Mouse (Mus musculus) ZHBTc4 (cell line): ENCODE data around the gene Apobr.

Experiments
- DNase-seq: peaks from one replicate; pipeline ENCODE4 v3.0.0-alpha.2; 2011; ENCODE audit warnings: low read depth, low spot score

Apobr gene

GRCm38 (mm10) chr7:126584506-126584977, at the start of gene Apobr:
Gene Apobr (plus strand): TSS chr7:126584942.
- peak; percentile 39 for DNase-seq

DNA sequence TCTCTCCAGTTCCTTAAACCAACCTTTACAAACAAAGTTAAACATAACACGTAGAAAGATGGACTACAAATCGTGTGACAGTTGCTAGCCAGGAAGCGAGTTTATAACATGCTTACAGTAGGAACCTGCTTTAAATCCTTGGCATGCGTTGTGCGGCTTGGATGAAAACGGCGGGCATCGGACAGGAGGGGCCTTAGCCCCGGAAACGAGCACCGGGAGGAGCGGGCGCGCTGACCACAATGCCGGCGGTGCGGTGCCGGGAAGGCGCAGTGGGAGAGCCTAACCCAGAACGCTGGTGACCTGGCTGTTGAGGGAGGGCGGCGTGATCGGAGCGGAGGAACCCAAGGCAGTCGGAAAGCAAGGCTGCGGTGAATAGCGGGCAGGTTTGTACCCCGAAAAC, 49.0 kb upstream of the Apobr start:
- DNase-seq, result peak; percentile 40

- no peak for DNase-seq
Observed at GRCm38 (mm10) chr7:126536466-126536865, 48.3 kb upstream of the Apobr start.

DNA sequence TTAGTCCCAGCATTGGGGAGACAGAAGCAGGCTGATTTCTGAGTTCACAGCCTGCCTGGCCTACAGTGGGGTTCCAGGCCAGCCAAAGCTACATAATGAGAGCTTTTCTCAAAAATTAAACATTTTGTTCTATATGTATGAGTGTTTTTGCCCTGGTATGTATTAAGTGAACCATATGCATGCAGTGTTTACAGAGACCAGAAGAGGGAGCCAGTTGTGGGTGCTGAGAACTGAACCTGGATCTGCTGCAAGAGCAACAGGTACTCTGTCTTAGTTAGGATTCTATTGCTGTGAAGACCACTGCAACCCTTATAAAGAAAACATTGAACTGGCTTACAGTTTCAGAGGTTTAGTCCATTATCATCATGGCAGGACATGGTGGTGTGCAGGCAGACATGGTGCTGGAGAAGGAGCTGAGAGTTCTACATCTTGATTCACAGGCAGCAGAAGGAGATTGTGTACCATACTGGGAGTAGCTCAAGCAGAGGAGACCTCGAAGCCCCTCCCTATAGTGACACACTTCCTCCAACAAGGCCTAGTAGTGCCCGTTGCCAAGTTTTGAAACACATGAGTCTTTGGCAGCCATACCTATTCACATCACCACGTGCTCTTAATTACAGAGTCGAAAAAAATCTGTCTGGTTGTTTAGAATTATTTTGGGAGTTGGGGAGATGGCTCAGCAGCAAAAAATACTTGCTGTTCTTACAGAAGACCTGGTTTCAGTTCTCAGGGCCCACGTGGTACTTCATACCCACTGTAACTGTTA, 46.7 kb upstream of the Apobr start:
- DNase-seq, result peak; percentile 74

DNA sequence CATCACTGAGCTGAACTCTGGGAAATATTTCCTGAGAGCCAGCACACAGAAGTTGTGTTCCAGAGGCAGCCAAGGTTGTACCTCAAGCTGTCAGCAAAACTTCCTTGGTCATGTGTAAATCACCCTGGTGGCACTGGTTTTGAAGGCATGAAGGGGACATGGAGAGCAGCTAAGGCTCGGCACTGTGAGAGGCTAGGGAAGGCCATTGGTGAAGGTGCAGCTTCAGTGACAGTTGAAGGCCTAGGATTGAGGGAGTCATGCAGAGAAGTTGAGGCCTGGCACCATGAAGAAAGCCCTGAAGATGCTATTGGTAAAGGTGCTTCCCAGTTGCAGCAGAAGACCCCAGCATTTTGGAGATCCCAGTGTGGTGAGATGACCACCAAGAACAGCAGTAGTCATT, 43.1 kb upstream of the Apobr start:
- no peak for DNase-seq

- no peak for DNase-seq
Observed at GRCm38 (mm10) chr7:126545631-126546030, 39.1 kb upstream of the Apobr start.

DNA sequence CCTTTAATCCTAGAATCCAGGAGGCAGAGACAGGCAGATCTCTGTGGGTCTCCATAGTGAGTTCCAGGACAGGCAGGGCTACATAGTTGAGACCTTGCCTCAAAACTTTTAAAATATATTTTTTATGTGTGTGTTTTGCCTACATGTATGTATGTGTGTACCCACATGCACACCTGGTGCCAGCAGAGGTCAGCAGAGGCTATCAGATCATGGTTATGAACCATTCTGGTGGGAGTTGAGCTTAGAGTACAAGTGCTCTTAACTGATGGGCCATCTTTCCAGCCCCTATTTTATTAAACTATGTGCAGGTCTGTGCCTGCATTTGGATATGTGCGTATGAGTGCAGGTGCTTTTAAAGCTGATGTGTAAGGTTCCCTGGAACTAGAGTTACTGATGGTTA, 29.9 kb upstream of the Apobr start:
- DNase-seq, result no peak

DNA sequence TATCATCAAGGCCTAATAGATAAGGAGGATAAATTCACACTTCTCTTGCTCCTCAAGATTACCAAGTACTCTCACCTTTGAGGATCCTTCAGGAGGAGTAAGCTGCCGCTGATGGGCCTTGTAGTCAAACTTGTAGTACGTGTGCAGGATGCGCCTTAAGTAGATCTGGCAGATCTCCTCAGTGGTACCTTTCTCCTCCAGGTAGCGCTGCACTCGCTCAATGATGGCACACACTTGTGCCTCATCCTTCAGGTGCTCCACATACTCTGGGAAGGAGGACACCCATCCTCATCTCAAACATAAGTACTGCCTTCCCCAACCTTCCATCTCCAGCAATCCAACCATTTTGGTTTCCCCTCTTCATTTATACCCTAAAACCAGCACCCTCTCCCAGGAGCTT, 28.1 kb upstream of the Apobr start:
- DNase-seq, result no peak

GRCm38 (mm10) chr7:126565693-126566092, 19.0 kb upstream of the Apobr start:
- DNase-seq, result peak; percentile 59

DNA sequence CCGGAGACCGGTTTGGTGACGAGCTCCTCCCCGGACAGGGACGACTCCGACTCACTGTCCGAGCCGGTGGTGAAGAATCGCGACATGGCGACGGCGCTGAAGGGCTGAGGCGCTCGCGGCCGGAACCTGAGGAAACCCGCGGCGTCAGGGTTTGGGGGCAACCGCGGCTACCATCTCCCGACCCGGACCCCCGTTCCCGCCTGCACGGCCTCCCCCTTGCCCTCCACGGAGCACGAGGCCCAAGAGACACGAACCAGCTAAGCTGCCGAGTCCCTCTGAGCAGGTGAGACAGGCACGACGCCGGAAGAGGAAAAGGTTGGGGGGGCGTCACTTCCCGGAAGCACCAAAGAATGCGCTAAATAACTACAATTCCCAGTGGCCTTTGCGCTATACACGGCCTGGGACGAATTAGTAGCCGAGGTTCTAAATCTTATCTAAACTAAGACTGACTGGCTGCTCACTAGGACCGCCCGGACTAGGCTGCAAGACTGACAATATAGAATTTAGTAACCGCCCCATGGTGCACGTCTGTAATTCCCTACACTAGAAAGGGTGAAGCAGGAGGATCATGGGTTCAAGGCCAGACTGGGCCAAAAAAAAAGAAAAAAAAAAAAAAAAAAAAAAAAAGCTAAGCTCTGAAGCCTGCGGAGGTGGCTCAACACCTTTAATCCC, 18.5 kb upstream of the Apobr start, which contains the start of gene Eif3c:
Gene Eif3c, minus strand, starts transcription at position 318 of the 672 bp plus-strand sequence.
- peak; percentile 94 for DNase-seq

- peak; percentile 88 for DNase-seq
Observed at GRCm38 (mm10) chr7:126576946-126577345, 7.8 kb upstream of the Apobr start.

DNA sequence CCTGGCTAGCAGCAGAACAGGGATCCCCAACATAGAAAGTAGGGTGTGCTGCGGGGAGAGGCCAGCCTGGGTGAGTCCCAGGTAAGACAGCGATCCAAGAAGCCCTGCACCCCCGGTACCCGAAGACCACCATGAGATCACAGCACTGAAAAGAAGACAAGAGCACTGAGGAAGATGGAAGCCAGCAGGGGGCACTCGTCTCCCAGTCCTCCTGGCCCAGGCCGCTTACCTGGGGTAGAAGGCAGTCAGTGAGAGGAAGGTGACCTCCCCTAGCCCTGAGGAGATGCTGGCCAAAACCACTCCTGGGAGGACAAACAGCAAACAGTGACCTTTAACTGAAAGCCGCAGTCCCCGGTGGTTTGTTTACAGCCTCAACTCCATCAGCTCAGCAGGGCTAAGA, 5.6 kb upstream of the Apobr start:
- peak; percentile 57 for DNase-seq

- no peak for DNase-seq
Observed at GRCm38 (mm10) chr7:126581661-126582060, 3.1 kb upstream of the Apobr start.

DNA sequence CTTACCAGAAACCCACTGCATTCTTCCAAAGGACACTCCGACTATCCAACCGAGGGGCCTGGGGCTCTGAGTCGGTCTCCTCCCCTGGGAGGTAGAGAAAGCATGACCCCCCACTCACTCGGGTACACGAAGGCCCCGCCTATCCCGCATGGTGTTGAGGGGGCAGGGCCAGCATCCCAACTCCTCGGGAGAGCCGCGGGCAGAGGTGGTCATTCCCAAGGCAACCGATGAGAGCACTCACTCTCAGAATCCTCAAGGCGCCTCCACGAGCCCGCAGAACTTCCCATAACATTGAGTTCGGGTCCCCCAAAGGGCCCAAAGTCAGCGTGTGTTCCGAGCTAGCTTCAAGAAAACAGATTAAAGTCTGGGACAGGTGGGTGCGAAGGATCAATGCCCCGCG, 2.0 kb upstream of the Apobr start:
- peak; percentile 55 for DNase-seq

- DNase-seq, result peak; percentile 95
Observed at GRCm38 (mm10) chr7:126583251-126583709, 1.5 kb upstream of the Apobr start.

DNA sequence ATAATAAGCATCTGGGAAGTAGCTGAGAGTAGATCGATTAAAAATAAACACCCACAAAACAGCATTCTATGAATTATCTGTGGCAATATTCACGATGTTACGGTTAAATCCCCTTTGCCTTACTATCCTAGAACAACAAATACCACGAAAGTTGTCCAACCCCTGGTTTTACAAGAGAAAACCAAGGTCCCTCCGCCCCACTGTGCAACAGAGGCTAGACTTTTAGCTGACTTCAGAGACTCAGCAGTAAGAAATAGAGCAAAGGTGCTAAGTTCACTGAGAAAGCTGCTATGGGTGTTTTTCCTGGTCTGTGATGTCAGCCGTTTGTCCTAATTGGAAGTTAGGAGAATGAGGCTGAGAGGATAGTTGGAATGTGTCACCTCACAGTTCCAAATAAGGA, 981 bp upstream of the Apobr start:
- DNase-seq, result peak; percentile 16

DNA sequence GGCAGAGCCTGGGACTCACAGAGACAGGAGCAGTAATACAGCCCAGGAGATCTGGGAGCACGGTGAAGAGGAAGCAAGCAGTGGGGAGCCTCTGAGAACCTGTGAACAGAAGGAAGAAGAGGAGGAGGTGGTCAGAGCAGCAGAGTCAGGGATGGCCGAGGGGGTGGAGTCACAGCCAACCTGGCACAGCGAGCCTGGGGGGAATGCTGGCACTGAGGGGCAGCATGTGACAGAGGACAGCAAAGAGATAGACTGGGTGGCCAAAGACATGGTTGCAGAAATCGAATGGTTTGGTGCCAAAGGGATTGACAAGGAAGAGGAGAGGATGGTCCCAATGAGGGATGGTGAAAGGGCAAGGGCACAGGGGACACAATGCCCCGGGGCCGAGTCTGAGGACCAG, 975 bp downstream of the Apobr start, which contains the start of gene Cln3:
Gene Cln3, minus strand, starts transcription at position 101 of the 400 bp plus-strand sequence.
- DNase-seq, result no peak

GRCm38 (mm10) chr7:126586839-126587238, 2.1 kb downstream of the Apobr start:
- no peak for DNase-seq

- DNase-seq, result peak; percentile 91
Observed at GRCm38 (mm10) chr7:126587779-126588178, 3.0 kb downstream of the Apobr start.

DNA sequence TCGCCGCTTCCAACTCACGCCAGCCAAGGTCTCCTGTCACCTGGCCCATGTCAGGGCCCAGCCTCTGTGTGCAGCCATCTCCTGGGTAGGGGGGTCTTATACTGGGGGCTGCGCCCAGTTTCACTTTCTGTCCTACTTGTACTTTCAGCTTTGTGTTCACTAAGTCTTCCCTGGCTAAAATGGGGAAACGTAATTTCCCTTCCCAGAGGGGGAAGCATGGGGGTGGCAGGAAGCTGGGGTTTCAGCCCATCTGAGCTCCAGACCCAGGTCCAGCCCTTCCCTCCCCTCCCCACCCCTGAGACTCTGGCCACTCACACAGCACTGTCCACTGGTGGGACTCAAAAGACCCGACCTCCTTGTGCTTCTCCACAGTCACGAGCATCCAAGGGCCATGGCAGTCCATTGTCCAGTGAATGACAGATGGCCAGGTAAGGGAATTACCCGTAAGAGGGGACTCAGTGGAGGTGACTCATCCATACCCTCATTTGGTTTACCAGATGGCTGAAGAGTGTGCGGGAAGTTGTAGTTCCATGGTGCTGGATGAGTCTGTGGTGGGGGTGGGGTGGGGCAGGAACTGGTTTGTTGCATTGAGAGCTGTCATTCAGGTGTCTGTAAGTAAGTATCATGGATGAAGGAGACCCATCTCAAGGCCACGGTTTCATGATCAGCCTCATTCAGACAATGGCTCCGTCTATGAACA, 10.3 kb downstream of the Apobr start, which contains the start of gene Il27:
Gene Il27, minus strand, starts transcription at position 80 of the 700 bp plus-strand sequence.
- DNase-seq, result no peak

GRCm38 (mm10) chr7:126595890-126596289, 11.1 kb downstream of the Apobr start:
- no peak for DNase-seq

DNA sequence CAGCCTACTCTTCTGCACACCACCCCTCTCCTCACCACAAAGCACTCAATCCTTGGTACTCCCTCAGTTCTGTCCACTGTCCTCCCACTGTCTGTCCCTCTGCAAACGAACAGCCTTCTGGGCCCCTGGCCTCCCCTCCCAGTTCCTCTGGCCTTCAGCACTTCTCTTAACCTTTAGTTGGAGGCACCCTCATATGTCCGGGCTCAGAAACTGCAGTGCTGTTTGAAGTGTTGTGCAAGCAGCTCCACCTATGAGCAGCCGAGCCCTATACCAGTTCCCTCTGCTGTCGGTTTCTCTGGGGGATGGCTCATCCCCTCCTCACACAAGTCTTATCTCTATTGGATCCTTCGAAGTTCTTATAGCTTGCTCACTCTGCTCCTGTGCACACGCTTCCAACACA, 11.7 kb downstream of the Apobr start:
- no peak for DNase-seq
